Mouse (Mus musculus) left cerebral cortex, postnatal 14 days (tissue): ENCODE measurements around the gene Kcnd3. TPM values are rescaled to one million over a fixed set of nuclear protein-coding genes. Genes with fewer than 3 reads are reported as not detected.
A peak's percentile ranks its signal among the peaks of the same experiment; 100 is the strongest.
"Not testable (repeated sequence)": the region's sequence is repeated elsewhere in the genome, so short reads cannot be mapped to it uniquely, and the experiment has no call there.

ENCODE experiments used
- DNase-seq, 2 experiments: peaks; one replicate each; pipeline ENCODE4 v3.0.0; 2021 to 2022; ENCODE audit warnings: low spot score in 2 of 2, mixed read lengths in 1 of 2
- intact Hi-C: fragments of 180-260 bp; cut with DNase I; formaldehyde crosslinking; loops from one replicate; pipeline ENCODE4 v1.15.1; 2025
- total RNA-seq, 2 experiments: library from RNA; stranded (reverse); gene quantifications; 2 replicates each; pipeline ENCODE4 v1.2.3; 2021

Gene Kcnd3
- total RNA-seq, 2 experiments from 2014 or later: 33.6 to 40.8 TPM

DNA sequence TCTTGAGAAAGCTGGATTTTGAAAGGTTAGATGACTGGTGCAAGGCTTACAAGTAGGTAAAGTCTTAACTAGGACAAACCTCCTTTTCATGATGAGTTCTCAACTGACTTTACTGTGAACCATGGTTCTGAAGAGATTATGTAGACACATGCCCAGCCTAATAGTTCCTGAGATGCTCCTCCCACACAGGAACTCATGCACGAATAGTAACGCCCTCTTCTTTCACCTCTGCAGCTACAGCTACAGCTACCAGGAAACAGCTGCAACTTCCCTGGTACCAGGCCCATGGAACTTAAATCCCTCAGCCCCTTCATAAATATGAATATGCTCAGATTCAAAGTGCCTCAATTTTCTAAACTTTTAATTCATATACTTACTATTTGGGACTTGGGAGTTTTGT is 223.8 kb downstream of the Kcnd3 start:
- intact Hi-C loops: loop anchor here (2.0 kb wide), 1 partner anchor 51 kb away; no protein-coding TSS in a partner anchor
- DNase-seq: no peak

DNA sequence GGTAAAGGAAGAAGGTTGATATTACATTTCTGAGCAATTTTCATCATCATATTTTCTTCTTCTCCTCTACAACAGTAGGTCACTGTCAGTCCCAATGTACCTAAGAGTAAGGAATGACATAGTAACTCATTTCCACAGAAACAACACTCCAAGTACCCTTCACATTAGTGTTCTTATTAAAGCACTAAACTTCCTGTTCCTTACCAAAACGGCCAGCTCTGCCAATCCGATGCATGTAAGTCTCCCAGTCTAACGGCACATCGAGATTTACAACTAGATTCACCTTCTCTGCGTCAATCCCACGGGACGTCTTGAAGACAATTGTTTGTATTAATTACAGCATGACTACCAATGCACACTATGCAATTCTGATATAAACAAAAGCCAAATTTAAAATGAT is 228.2 kb downstream of the Kcnd3 start:
- intact Hi-C loops: no loop called here
- no peak for DNase-seq

DNA sequence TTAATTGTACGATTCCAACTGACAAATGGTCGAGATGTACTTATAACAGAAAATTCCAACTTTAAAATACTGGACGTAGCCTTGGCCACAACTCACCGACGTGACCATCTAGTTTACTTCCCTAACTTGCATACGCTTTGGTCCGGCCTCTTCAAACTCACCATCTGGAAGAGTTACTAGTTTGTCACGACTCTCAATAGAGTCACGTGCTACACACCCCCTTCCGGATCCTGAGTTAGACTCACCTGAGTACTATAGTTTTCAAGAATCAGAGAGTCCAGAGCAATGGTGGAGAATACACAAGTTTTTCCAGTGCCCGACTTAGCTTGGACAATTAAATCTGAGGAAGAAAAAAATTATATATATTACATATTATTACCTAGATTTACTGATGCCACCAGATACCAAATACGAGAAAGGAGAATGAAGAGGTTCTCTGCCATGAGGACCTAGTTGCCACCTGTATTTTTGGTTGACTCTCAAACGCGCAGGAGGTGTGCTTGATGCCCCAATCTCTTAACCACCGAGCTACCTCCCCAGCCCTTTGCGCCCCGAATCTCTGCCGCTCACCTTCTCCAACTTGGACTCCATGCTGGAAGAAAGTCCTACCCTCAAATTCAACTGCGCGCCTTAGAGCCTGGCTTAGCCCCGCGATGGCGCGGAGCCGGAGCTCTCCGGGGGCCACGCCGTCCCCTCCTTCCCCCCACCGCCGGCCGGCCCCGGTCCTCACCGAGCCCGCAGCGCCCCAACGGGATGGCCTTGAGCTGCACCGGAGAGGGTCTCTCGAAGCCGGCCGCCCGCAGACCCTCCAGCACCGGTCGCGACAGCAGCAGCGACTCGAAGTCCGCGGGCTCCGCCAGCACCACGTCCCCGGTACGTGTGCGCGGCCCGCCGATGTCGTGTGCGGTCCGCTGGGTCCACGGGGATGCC is 234.5 kb downstream of the Kcnd3 start:
- intact Hi-C loops: loop anchor here (2.0 to 5.0 kb wide), 2 partner anchors 40 to 211 kb away; no protein-coding TSS in a partner anchor
- peak in 1 of 2 experiments; percentile 33 for DNase-seq

DNA sequence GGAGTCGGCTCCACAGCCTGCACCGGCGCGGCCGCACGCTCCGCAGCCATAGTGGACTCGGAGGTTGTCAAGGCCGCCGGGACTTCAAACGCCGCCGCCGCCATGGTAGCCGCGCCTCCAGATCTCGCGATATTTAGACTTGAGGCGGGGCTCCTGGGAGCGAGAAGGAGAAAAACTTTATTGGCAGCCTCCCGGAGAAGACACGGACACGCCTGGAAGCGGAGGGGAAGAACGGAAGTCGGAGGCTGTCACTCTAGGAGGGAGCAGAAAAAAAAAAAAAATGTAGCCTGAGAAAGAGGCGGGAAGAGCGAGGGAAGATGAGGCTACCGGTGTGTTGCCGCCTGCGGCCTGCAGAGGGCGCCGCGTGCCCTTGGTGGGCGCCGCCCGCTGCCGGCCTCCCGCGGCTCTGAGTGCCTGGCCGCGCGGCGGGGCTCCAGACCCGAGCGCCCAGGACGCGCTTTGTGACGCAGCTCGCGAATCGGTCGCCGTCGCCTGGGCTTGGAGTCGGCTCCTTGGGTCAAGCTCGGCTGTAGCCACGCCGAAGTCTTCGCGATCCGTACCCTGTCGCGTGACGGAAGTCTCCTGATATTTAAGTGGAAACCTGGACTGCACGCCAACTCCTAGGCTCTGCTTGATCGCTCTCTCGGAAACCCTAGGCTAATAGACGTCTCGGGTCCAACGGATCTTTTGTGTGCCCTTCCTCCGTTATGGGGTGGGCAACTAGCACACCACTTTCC is 235.4 kb downstream of the Kcnd3 start, which contains the start of gene Ddx20:
Ddx20 (minus strand) TSS at position 251 of the 737 bp plus-strand sequence.
- DNase-seq: peak; percentile 93 to 99
- intact Hi-C loops: loop anchor here (2.0 to 5.0 kb wide), 3 partner anchors 17 to 210 kb away; partner anchors contain the start of gene Inka2

DNA sequence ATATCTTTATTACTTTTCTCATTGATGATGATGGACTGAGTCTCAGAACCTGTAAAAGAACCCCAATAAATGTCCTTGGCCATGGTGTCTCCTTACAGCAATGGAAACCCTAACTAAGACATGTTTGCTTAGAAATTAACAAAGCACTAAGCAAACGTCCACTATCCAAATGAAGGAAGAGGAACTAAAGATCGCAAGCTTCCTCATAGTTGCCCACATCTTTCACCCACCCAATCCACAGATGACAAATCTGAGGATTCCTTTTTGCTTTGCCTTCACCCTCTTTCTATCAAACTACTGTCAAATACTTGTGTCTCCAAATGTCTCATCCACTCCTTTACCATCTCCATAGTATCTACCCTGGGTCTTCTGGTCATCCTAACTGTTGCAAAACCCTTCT is 236.4 kb downstream of the Kcnd3 start:
- DNase-seq: no peak
- intact Hi-C loops: loop anchor here (2.0 to 5.0 kb wide), 2 partner anchors 16 to 209 kb away; partner anchors contain the start of gene Inka2

DNA sequence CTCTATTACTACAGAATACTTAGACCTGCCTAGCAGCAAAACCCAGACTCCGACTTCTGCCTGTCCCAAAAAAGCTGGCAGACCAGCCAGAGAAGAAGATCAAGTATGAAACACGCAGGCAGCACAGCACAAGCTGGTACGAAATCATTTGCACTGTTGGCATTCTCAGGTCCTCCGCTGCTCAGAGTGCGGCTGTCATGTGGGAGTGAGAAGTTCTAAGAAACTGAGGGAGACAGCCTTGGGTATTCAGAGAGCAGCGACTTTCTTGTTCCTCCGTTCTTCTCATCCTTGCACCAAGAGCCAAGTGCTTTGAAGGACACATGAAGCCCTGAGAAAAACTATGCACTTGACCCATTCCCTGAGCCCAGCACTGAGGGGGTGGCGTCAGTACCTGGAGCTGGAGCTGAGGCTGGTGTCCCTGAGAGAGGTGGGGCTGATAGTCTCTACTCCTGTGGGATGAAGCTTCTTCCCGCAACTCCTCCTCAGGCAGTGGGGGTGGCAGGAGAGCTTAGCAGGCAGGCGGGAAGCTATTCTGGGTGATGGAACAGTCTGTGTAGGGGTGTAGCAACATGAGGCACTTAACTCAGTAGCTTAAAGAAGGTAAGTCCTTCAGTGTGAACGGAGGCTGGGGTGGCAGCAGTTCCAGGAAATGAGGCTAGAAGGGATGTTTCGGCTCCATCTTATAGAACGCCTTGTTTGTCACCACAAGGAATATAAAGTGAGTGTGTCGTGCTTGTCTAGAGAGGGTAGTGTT is 241.4 kb downstream of the Kcnd3 start:
- intact Hi-C loops: loop anchor here (1.0 kb wide), 1 partner anchor 12 kb away; no protein-coding TSS in a partner anchor
- peak; percentile 82 to 92 for DNase-seq

DNA sequence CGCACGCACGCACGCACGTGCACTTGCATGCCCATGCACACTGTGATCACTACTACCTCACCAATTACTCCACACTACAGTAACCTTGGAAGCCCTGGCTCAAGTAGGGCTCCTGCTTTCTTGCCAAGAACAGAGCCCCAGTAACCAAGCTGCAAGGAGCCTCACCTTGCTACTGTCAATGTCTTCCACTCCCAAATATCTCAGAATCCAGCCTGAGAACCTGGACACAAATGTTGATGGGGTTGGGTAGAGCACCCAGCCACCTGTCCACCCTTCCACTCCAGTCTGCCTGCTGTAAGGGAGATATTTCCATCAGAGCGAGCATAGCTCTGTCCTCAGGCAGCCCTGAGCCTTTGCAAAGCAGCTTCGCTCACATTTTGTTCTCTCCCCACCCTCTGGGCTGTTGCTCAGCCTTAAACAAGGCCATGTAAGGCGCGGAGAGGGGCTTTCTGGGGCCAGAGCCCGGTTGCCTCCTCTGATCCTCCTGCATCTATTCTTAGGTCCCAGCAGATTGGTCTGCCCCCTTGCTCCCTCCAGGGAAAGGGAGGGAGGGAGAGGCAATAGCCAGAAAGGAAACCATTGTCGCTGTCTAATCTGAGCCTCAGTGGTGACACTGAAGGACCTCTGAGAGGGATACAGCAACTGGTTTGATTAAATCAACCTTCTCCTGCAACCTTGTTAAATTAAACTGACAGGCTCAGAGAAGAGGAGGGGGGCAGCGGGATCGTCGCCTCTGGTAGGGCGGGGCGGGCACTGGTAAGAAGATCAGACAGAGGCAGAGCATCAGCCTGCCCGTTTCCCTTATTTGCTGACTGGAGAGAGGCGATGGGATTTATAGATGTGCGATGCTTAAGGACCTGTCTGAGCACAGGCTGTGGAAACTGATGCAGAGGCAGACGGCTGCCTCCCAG is 243.6 kb downstream of the Kcnd3 start:
- peak in 1 of 2 experiments; percentile 65 for DNase-seq
- intact Hi-C loops: no loop called here

DNA sequence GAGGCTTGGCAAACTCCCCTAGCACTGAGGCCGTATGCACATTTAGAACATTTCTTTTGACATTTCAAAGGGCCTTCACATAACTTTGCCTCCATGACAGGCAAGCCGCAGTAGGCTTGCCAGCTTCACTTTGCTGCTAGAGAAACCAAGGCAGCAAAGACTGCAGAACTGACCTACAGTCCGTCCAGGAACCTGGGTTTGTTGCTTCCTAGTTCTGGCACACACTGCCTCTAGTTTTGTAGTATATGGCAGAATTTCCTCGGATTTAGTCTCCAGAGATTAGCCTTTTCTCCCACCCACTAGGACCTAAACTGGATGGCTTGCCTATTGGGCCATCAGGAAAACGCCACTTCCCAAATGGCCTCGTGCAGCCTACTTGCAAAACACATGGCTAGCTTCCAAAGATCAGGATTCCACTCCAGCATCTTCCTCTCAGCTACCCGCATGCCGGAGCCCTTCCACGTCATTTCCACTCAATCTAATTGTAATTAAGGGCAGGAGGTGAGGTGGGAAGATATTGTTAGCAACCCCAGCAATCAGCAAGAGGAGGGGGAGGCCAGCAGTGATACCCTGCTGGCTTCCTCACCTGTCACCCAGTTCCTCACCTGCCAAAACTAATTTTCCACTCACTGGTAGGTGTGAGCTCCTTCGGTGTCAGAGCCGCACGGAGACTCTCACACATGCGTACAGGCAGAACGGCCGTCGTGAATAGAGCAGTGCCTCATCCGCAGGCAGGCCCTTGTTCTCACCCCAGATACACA is 244.4 kb downstream of the Kcnd3 start:
- intact Hi-C loops: no loop called here
- DNase-seq: no peak

DNA sequence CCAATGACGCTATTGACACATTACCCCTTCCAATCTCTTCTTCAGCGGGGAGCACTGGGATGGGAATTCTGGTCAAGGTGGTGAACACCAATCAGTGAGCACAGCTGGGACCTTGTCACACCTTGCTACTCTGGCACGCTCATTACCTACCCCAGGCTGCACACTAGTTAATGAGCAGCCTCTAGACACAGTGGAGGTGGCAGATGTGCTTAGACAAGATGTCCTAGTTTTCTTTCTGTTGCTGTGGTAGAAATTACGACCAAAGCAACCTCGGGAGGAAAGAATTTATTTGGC is 245.0 kb downstream of the Kcnd3 start:
- intact Hi-C loops: no loop called here
- no peak for DNase-seq

DNA sequence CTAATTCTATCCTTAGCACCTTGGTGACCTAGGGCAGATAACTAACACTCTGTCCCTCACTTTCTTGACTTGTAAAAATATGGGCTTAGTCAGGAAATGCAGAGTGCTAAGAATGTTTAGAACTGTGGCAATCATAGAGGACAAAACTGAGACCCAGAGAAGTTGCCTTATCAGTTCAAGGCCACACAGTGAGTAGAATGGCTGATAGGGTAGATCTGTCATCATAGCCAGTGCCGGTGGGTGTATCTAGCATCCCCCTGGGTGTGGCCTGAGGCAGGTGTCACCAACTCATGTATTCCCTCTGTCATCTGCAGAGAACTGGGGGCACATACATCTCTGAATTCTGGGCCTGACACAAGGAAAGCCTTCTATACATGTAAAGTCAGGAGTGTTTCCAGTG is 246.2 kb downstream of the Kcnd3 start:
- DNase-seq: no peak
- intact Hi-C loops: no loop called here

DNA sequence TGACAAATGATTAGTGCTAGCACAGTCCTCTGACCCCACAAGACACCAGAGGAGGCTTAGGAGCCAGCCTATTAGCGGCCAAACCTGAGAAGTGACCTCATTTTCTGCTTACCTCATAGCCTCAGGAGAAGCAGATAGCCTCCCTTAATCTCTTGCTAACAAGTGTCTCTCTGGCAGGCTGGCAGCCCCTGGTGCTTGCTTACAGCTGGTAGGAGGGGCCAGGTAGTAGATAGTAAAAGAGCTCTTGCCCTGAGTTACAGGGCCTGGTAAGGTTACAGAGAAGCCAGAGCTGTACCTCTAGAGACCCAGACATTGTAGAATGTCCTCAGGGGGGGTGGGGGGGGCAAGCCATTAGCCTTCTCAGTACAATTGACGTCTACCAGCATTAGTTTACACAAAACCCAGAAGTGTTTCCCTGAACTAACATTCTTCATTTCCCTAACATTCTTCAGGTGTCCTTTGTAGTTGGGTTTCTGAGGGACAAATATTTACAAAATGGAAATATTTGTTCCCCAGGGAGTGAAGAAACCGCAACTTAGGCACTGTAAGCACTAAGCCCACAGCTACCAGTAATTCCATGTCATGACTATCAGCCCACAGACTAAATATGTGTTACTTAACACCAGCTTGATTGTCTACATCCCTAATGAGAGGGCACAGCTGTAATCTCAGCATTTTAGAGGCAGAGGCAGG is 247.3 kb downstream of the Kcnd3 start:
- DNase-seq: no peak
- intact Hi-C loops: no loop called here

DNA sequence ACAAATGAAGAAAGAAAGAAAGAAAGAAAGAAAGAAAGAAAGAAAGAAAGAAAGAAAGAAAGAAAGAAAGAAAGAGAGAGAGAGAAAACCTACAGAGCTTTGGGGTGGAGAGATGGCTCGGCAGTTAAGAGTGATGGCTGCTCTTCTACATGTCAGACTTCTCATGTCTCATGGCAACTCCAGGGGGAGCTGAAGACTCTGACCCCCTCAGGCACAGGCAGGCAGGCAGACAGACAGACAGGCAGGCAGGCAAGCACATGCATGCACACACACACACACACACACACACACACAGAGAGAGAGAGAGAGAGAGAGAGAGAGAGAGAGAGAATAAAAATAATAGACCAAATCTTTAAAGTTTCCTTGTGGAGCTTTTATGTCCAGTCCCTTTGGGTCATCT is 248.7 kb downstream of the Kcnd3 start:
- intact Hi-C loops, DNase-seq: not testable (repeated sequence)

DNA sequence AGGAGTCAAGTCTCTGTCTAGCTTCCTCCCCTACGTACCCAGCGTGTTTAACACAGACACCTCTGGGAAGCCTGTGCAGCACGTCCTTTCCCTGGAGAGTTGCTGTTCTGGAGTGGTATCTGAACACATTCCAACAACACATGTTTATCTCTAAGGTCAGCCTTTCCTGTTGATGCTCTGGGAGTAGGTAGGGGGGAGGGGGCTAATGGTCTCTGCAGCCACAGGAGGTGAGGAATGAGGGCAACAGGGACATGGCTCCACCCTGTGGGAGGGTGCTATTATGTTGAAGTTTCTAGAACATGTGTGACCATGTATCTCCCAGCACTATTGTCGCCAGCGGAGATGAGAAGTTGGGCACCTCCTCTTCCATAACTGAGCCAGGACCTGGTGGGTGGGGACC is 249.3 kb downstream of the Kcnd3 start:
- intact Hi-C loops: no loop called here
- no peak for DNase-seq

DNA sequence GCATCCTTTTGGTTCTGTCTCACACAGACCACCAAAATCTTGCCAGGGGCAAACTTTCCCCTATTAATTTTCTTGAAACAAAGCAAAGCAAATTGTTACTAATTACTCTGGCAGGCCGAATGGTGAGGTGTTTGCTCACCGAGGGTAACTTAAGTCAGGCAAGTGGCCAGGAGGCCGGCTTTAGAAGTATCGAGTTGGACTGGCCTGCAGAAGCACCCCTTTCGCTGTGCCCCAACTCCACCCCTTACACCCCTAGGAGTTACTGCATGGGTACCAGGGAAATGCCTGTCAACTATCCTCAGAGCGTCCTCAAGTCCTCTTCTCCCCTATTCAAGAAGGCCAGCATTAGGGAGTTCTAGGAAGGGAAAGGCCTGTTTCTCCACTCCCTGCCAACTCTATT is 251.4 kb downstream of the Kcnd3 start:
- DNase-seq: no peak
- intact Hi-C loops: no loop called here

DNA sequence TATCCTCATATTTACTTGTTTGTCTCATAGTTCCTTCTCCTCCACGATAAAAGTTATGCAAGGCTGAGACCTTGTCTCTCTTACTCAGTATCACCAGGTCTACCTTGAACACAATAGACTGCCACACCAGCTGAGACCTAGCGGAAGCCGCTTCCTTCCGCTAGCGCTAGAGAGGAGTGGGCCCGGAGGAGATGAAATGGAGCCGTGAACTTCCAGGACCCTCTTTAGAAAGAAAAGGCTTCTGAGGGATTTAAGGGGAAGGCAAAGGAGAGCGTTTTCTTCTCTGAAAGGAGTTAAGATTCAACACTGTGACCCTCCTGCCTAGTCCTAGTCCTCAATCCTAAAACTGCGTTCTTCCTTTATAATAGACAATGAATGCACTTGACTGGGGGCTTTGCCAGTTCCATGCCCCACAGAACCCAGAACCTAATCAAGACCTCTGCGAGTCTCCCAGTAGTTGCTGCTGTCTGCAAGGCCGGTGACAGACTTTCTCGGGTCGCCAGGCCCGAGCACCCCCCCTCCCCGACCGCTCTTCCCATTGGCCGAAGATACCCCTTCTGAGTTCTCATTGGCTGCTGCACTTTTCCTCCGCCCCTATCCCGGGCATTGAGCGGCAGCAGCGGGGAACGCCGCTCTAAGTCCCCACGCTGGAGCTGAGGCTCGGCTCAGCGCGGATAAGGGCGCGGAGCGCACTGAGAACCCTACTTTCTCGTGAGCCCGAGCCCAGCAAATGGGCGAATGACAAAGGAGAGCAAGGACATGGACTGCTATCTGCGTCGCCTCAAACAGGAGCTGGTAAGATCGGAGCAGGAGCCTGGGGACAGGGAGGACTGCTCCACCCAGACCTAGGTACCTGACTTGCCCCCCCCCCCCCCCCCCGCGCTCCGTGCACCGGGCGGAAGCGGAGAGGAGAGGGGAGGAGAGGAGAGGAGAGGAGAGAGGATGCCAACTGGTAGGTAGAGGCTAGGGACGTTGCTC is 252.2 kb downstream of the Kcnd3 start, which contains the start of gene Inka2:
Inka2 (plus strand) TSS at position 569 of the 978 bp plus-strand sequence.
- intact Hi-C loops: loop anchor here (1.0 to 2.0 kb wide), 2 partner anchors 11 to 16 kb away; no protein-coding TSS in a partner anchor
- DNase-seq: peak; percentile 79 to 85

DNA sequence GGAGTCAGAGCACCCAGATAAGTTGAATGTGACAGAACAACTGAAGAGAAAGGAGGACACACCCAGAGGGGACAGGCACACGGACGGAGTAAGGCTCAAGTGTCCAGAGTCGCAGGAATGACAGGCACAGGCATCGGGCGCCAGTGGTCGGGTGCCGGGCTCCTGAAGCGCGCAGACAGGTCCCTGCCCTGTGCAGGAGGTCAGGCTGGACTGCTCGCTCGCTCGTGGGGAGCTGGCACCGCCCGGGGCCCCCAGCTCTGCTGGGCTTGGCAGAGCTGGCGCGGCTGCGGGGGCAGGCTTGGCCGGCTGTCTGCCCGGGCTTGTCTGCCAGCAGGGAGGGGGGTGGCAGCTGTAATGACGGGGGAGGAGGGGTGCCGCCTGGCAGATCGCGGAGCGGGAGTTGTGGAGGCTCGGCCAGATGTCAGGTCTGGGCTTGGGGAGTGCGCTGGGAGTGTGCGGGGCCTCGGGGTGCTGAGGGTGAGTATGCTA is 253.0 kb downstream of the Kcnd3 start:
- intact Hi-C loops: loop anchor here (1.0 to 2.0 kb wide), 2 partner anchors 12 to 16 kb away; no protein-coding TSS in a partner anchor
- DNase-seq: peak; percentile 83 to 84
